In the genomic region with DNA sequence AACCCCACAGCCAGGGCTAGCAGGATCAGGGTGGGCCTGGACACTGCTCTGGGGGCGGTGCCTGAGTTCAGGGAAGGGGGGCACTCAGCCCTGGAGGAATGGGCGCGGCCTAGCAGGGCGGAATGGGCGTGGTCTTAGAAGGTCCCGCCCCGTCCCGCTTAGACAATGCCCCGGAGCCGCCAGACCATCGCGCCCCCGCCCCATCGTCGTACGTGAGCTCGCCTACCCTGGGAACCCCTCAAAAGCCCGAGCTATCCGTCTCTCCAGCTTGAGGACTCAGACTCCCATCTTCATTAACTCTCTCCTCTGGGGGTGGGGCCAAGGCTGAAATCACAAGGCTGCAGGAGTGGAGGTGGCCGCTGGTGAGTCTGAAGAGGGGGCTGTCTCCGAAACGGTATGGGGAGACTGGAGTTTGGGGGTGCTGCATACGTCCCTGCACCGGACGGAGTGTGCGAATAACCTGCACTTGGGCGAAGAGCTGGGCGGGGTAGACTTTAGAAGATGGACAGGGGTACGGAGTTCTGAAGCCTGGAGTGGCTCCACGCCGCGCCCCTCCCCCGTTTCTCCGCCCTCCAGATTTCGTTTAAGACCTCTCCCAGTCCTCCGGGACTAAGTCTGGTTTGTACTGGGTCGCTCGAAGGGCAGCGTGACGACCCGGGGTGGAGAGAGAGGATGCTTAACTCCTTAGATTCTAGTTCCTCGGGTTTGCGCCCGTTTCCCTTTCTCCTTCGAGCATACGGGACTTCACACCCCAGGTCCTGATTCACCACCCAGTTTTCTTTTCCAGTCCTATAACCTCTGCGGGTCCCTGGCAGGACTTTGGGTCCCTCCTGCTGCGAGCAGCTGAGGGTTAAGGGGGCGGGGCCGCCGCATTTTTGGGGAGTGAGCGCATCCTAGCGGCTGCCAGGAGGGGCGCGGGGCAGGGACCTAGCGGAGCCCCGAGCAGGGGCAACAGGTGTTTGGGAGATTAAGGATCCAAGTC, we compare ENCODE assay signal across 8 mouse cellular contexts. TPM values are rescaled to one million over a fixed set of nuclear protein-coding genes. Genes with fewer than 3 reads are reported as not detected.
DNase-seq lines count a peak whose midpoint lies in the region; ATAC-seq and TF ChIP-seq lines count a peak whose summit lies in the region.

Gene Ddah2 (plus strand): TSS at position 125 of the 982 bp plus-strand sequence.

- peak; percentile 82 for TF ChIP-seq POLR2A in embryonic fibroblast, embryonic 13.5 days (IDR thresholded peaks at IDR 0.05; ENCODE audit: low read depth, low read length)

- peak within 1 kb of the TSS; percentile 65 for H3K9ac ChIP-seq in liver, embryonic 11.5 days (ENCODE audit: low read depth, low read length)

- TF ChIP-seq CTCF in embryonic fibroblast, embryonic 13.5 days (IDR thresholded peaks at IDR 0.05; ENCODE audit: borderline replicate concordance, insufficient read depth, low read length) = no peak

- WGBS in liver, embryonic 11.5 days = under 1% methylated on average over 57 of the region's 57 CpGs

- peak within 1 kb of the TSS; percentile 66 for H3K4me3 ChIP-seq in embryonic fibroblast, embryonic 13.5 days (ENCODE audit: insufficient read depth, low read length)
- peak within 1 kb of the TSS; percentile 64 for H3K4me3 ChIP-seq in liver, embryonic 11.5 days (ENCODE audit: low read depth, low read length)

- peaks cover 3% of the 10 kb centered on the region; the same call in 1 of the 2 replicates for H3K27me3 ChIP-seq in liver, embryonic 11.5 days (replicated peaks; ENCODE audit: control insufficient read depth, insufficient read depth, low read length)
- H3K27me3 ChIP-seq in splenic B cell, adult 2 months (ENCODE audit: control insufficient read depth, insufficient read depth, low read length, poor library complexity, severe bottlenecking) = no peaks in the 10 kb centered on the region

- peak; percentile 82 for ATAC-seq in liver, embryonic 11.5 days (replicated peaks; ENCODE audit: low FRiP score)

- 0 out of 2 replicates have a peak, but pooled peaks cover 3% of the 10 kb centered on the region for H3K4me1 ChIP-seq in embryonic fibroblast, embryonic 13.5 days (ENCODE audit: control insufficient read depth, insufficient read depth, low read length)
- peaks cover 39% of the 10 kb centered on the region for H3K4me1 ChIP-seq in liver, embryonic 11.5 days (replicated peaks; ENCODE audit: control insufficient read depth, insufficient read depth, low read length)

- DNase-seq in A20 (ENCODE audit: low read depth, low spot score) = peak; percentile 90
- peak; percentile 62 to 76 for DNase-seq in adrenal gland, postnatal 4 days (ENCODE audit: low spot score in 2 of 2)
- DNase-seq in heart, adult 9 months (ENCODE audit: low spot score in 2 of 2) = peak; percentile 91 to 93
- peak; percentile 89 for DNase-seq in kidney, adult 9 months
- peak; percentile 92 for DNase-seq in liver, embryonic 11.5 days (ENCODE audit: low spot score)
- peak; percentile 90 for DNase-seq in naive thymus-derived CD4-positive, alpha-beta T cell, adult 2 months (ENCODE audit: low read depth)
- DNase-seq in splenic B cell, adult 2 months (ENCODE audit: low read depth, low spot score) = peak; percentile 86

- H3K27ac ChIP-seq in embryonic fibroblast, embryonic 13.5 days (ENCODE audit: insufficient read depth, low read length) = peak within 1 kb of the TSS; percentile 63
- peak within 1 kb of the TSS; percentile 70 for H3K27ac ChIP-seq in liver, embryonic 11.5 days (ENCODE audit: low read depth, low read length)

- H3K36me3 ChIP-seq in liver, embryonic 11.5 days (ENCODE audit: control insufficient read depth, insufficient read depth, low read length) = peaks cover 34% of the 10 kb centered on the region
- H3K36me3 ChIP-seq in splenic B cell, adult 2 months (ENCODE audit: control insufficient read depth, insufficient read depth, low read length, poor library complexity, severe bottlenecking) = peaks cover 11% of the 10 kb centered on the region

- peak within 1 kb of the TSS; percentile 84 for H3K4me2 ChIP-seq in liver, embryonic 11.5 days

- no peaks in the 10 kb centered on the region for H3K9me3 ChIP-seq in liver, embryonic 11.5 days (ENCODE audit: control insufficient read depth, low read length)

RNA-seq across cellular contexts. Expression of gene Ddah2, which starts in this region (rescaled TPM):
- total RNA-seq in adrenal gland, postnatal 4 days (2021) = 10 to 100 TPM; 55.1 to 67.4 TPM
- polyA plus RNA-seq in embryonic fibroblast, embryonic 13.5 days (2011; ENCODE audit: insufficient read length, low read depth, missing spikeins) = 46.4 and 52.8 TPM in 2 replicates
- 124 and 132 TPM in 2 replicates for polyA plus RNA-seq in liver, embryonic 11.5 days (2014; fragmentation: Nextera tagmentation; extraction: Ambion mirVana)

Comparison
In these comparisons a context has a peak if more than half of its experiments do, and no peak if none do; other contexts are left out.
1. Peak in every context shown above with its lines: DNase-seq, ATAC-seq, H3K4me3 ChIP-seq and H3K27ac ChIP-seq.